8 mouse cellular contexts compared by ENCODE assay signal in genomic region chr16:22876218-22877043, GRCm38 (mm10). TPM values are rescaled to one million over a fixed set of nuclear protein-coding genes. Genes with fewer than 3 reads are reported as not detected.
A peak's percentile ranks its signal among the peaks of the same experiment; 100 is the strongest.
DNase-seq lines count a peak whose midpoint lies in the region; ATAC-seq and TF ChIP-seq lines count a peak whose summit lies in the region.

No protein-coding gene starts in this region.

- H3K4me3 ChIP-seq in heart, embryonic 10.5 days: no peak overlapping the region
- no peak overlapping the region for H3K4me3 ChIP-seq in liver, postnatal 0 days (ENCODE audit: low read depth, low read length)

- peaks cover 9% of the 10 kb centered on the region; the same call in 1 of the 2 replicates for H3K4me1 ChIP-seq in heart, embryonic 10.5 days
- peaks cover 16% of the 10 kb centered on the region for H3K4me1 ChIP-seq in liver, postnatal 0 days (ENCODE audit: insufficient read depth)

- H3K9me3 ChIP-seq in heart, embryonic 10.5 days: no peaks in the 10 kb centered on the region
- no peaks in the 10 kb centered on the region for H3K9me3 ChIP-seq in liver, postnatal 0 days (ENCODE audit: low read length)

- peak; percentile 29 to 62 for DNase-seq in heart, postnatal 14 days
- DNase-seq in heart, embryonic 10.5 days (ENCODE audit: low spot score): no peak
- DNase-seq in right cerebral cortex, adult 18-20 months: peak; percentile 14
- DNase-seq in right cerebral cortex, postnatal 25 days: no peak
- DNase-seq in brain, adult 2 months (ENCODE audit: low read depth, low spot score): peak; percentile 42
- DNase-seq in liver, postnatal 0 days: no peak
- DNase-seq in natural killer cell, adult 2 months (ENCODE audit: low spot score in 2 of 2): no peak

- H3K4me2 ChIP-seq in liver, postnatal 0 days (ENCODE audit: low read depth, low read length): no peak overlapping the region

- no peak for ATAC-seq in liver, postnatal 0 days
- ATAC-seq in activated CD4-positive, CD25-positive, alpha-beta regulatory T cell, adult 4 months: no peak

- peaks cover 25% of the 10 kb centered on the region for H3K36me3 ChIP-seq in heart, embryonic 10.5 days
- peaks cover 23% of the 10 kb centered on the region for H3K36me3 ChIP-seq in liver, postnatal 0 days (replicated peaks; ENCODE audit: insufficient read depth, low read length)

- no peaks in the 10 kb centered on the region for H3K27me3 ChIP-seq in heart, embryonic 10.5 days (ENCODE audit: insufficient read depth, poor library complexity, severe bottlenecking)
- no peaks in the 10 kb centered on the region for H3K27me3 ChIP-seq in liver, postnatal 0 days (ENCODE audit: insufficient read depth, low read length)

- peak; percentile 31; the same call in 1 of the 2 replicates for TF ChIP-seq EP300 in liver, postnatal 0 days (IDR thresholded peaks at IDR 0.05; ENCODE audit: low read depth)

- no peak overlapping the region for H3K9ac ChIP-seq in liver, postnatal 0 days (replicated peaks)

- 45% methylated on average over 9 of the region's 9 CpGs for WGBS in heart, embryonic 10.5 days
- 47% methylated on average over 9 of the region's 9 CpGs for WGBS in liver, postnatal 0 days (ENCODE audit: insufficient replicate concordance)

- no peak overlapping the region for H3K27ac ChIP-seq in heart, embryonic 10.5 days
- 0 out of 2 replicates have a peak overlapping the region, but pooled peaks have one; percentile 41 for H3K27ac ChIP-seq in liver, postnatal 0 days (ENCODE audit: low read depth)

- peak; percentile 74 for TF ChIP-seq CTCF in liver, postnatal 0 days (IDR thresholded peaks at IDR 0.05; ENCODE audit: low read depth)

- intact Hi-C loops in heart, postnatal 14 days (cut with DNase I): loop anchor here (2.0 to 5.0 kb wide), 3 partner anchors 76 to 258 kb away; partner anchors contain the start of gene Hrg

RNA-seq across cellular contexts. Expression of gene Ahsg, which starts 14.6 kb away (rescaled TPM):
- total RNA-seq in heart, postnatal 14 days (2021): 10 to 100 TPM in 1 of 2 experiments, 1 to 10 TPM in 1; 8.8 to 16.6 TPM
- 0.73 TPM in 1 of 2 replicates, not detected in the other for polyA plus RNA-seq in heart, embryonic 10.5 days (2016; fragmentation: Nextera tagmentation; extraction: Ambion mirVana)
- polyA plus RNA-seq in liver, postnatal 0 days (2015; fragmentation: Nextera tagmentation; extraction: Ambion mirVana): 25,564 and 27,060 TPM in 2 replicates
- polyA plus RNA-seq in activated CD4-positive, CD25-positive, alpha-beta regulatory T cell, adult 4 months (2017; shearing (Covaris generic)): not detected

RNA-seq across cellular contexts. Expression of gene Dnajb11, which starts 18.8 kb away (rescaled TPM):
- total RNA-seq in heart, postnatal 14 days (2021): 10 to 100 TPM; 47.6 to 54.3 TPM
- 140 and 150 TPM in 2 replicates for polyA plus RNA-seq in heart, embryonic 10.5 days (2016; fragmentation: Nextera tagmentation; extraction: Ambion mirVana)
- 48.9 and 50.3 TPM in 2 replicates for polyA plus RNA-seq in liver, postnatal 0 days (2015; fragmentation: Nextera tagmentation; extraction: Ambion mirVana)
- polyA plus RNA-seq in activated CD4-positive, CD25-positive, alpha-beta regulatory T cell, adult 4 months (2017; shearing (Covaris generic)): 10 to 100 TPM; 52.9 to 66.2 TPM

RNA-seq across cellular contexts. Expression of gene Tbccd1, which starts 19.0 kb away (rescaled TPM):
- 1 to 10 TPM; 9.1 to 9.9 TPM for total RNA-seq in heart, postnatal 14 days (2021)
- polyA plus RNA-seq in heart, embryonic 10.5 days (2016; fragmentation: Nextera tagmentation; extraction: Ambion mirVana): 24.1 and 26.1 TPM in 2 replicates
- polyA plus RNA-seq in liver, postnatal 0 days (2015; fragmentation: Nextera tagmentation; extraction: Ambion mirVana): 13.7 and 14.6 TPM in 2 replicates
- 10 to 100 TPM; 16.5 to 18.6 TPM for polyA plus RNA-seq in activated CD4-positive, CD25-positive, alpha-beta regulatory T cell, adult 4 months (2017; shearing (Covaris generic))

RNA-seq across cellular contexts. Expression of gene Fetub, which starts 41.7 kb away (rescaled TPM):
- not detected for total RNA-seq in heart, postnatal 14 days (2021)
- 0.12 TPM in 1 of 2 replicates, not detected in the other for polyA plus RNA-seq in heart, embryonic 10.5 days (2016; fragmentation: Nextera tagmentation; extraction: Ambion mirVana)
- polyA plus RNA-seq in liver, postnatal 0 days (2015; fragmentation: Nextera tagmentation; extraction: Ambion mirVana): 578 and 644 TPM in 2 replicates
- polyA plus RNA-seq in activated CD4-positive, CD25-positive, alpha-beta regulatory T cell, adult 4 months (2017; shearing (Covaris generic)): not detected

Comparison
In these comparisons a context has a peak if more than half of its experiments do, and no peak if none do; other contexts are left out.
1. DNase-seq: peak in heart, postnatal 14 days (2 of 2), right cerebral cortex, adult 18-20 months (single experiment) and brain, adult 2 months (single experiment); none in heart, embryonic 10.5 days (single experiment), right cerebral cortex, postnatal 25 days (single experiment), liver, postnatal 0 days (single experiment) and natural killer cell, adult 2 months (0 of 2).
2. RNA of gene Ahsg, which starts 14.6 kb away (polyA plus RNA-seq): 25,564 to 27,060 TPM in liver, postnatal 0 days; 0.73 TPM in heart, embryonic 10.5 days and not detected in activated CD4-positive, CD25-positive, alpha-beta regulatory T cell, adult 4 months; every median in the first group is over 1,000 times any median in the second.